Mouse (Mus musculus): ENCODE measurements at regions not wholly inside any gene's neighbourhood (a gene's known extent, or its start where the extent isn't known, plus 50 kb on each side); places are given as distances from the start of the nearest gene placed in this dataset.

GRCm38 (mm10) chr15:13240931-13241330 is 67.5 kb upstream of the Cdh6 start:
- H3K4me2 ChIP-seq, result no peak overlapping the region
- WGBS, result 74% methylated on average over 7 of the region's 7 CpGs
- H3K9me3 ChIP-seq, result no peaks in the 10 kb centered on the region
- peaks cover 9% of the 10 kb centered on the region for H3K4me1 ChIP-seq
- H3K36me3 ChIP-seq, result no peaks in the 10 kb centered on the region
- no peak for ATAC-seq (ENCODE audit: extremely low read depth, insufficient number of reproducible peaks, low FRiP score, low TSS enrichment)
- no peak overlapping the region for H3K4me3 ChIP-seq
- no peaks in the 10 kb centered on the region for H3K27me3 ChIP-seq (replicated peaks)
- H3K9ac ChIP-seq, result no peak overlapping the region
- H3K27ac ChIP-seq (replicated peaks), result no peak overlapping the region

GRCm38 (mm10) chr15:13236869-13237507 is 63.5 kb upstream of the Cdh6 start:
- H3K27ac ChIP-seq (replicated peaks), result no peak overlapping the region
- H3K36me3 ChIP-seq, result no peaks in the 10 kb centered on the region
- ATAC-seq (ENCODE audit: extremely low read depth, insufficient number of reproducible peaks, low FRiP score, low TSS enrichment), result no peak
- WGBS, result 76% methylated on average over 8 of the region's 8 CpGs
- no peak overlapping the region for H3K4me2 ChIP-seq
- H3K4me3 ChIP-seq, result no peak overlapping the region
- H3K27me3 ChIP-seq (replicated peaks), result no peaks in the 10 kb centered on the region
- no peaks in the 10 kb centered on the region for H3K4me1 ChIP-seq
- H3K9me3 ChIP-seq, result no peaks in the 10 kb centered on the region
- no peak overlapping the region for H3K9ac ChIP-seq

- Histone ChIP-seq H3K4me3 (no peak overlapping the region), H3K36me3 (no peaks in the 10 kb centered on the region), H3K9me3 (no peaks in the 10 kb centered on the region), H3K4me1 (no peaks in the 10 kb centered on the region), H3K4me2 (no peak overlapping the region), H3K9ac (no peak overlapping the region), H3K27me3 (replicated peaks) (no peaks in the 10 kb centered on the region), H3K27ac (replicated peaks) (no peak overlapping the region)
- WGBS, result 82% methylated on average over 5 of the region's 5 CpGs
- no peak for ATAC-seq (ENCODE audit: extremely low read depth, insufficient number of reproducible peaks, low FRiP score, low TSS enrichment)
Observed at GRCm38 (mm10) chr15:13232567-13233259, 59.2 kb upstream of the Cdh6 start.

GRCm38 (mm10) chr15:13231550-13231949 is 58.1 kb upstream of the Cdh6 start:
- Histone ChIP-seq H3K4me3 (no peak overlapping the region), H3K9ac (no peak overlapping the region), H3K4me1 (no peaks in the 10 kb centered on the region), H3K4me2 (no peak overlapping the region), H3K27ac (replicated peaks) (no peak overlapping the region), H3K36me3 (no peaks in the 10 kb centered on the region), H3K27me3 (replicated peaks) (no peaks in the 10 kb centered on the region), H3K9me3 (no peaks in the 10 kb centered on the region)
- no peak for ATAC-seq (ENCODE audit: extremely low read depth, insufficient number of reproducible peaks, low FRiP score, low TSS enrichment)
- 21% methylated on average over 4 of the region's 4 CpGs for WGBS

- 86% methylated on average over 12 of the region's 12 CpGs for WGBS
- Histone ChIP-seq H3K27me3 (replicated peaks) (no peaks in the 10 kb centered on the region), H3K27ac (replicated peaks) (no peak overlapping the region), H3K9me3 (no peaks in the 10 kb centered on the region), H3K4me3 (no peak overlapping the region), H3K4me2 (no peak overlapping the region), H3K4me1 (no peaks in the 10 kb centered on the region), H3K36me3 (no peaks in the 10 kb centered on the region), H3K9ac (no peak overlapping the region)
- no peak for ATAC-seq (ENCODE audit: extremely low read depth, insufficient number of reproducible peaks, low FRiP score, low TSS enrichment)
Observed at GRCm38 (mm10) chr15:13228125-13228524, 54.6 kb upstream of the Cdh6 start.

Data from heart, embryonic 13.5 days (tissue).